Mouse (Mus musculus): Measurements from ENCODE around the gene Palm3. TPM values are rescaled to one million over a fixed set of nuclear protein-coding genes. Genes with fewer than 3 reads are reported as not detected.

The Palm3 gene
- polyA plus RNA-seq, 1 experiment from 2014 or later: 1.2 TPM

MicroRNA genes within 50 kb of the gene (microRNA counts, 519-probe panel; counts per million panel counts)
- not detected for microRNA mmu-miR-1199

Small RNA genes lying within 50 kb of the gene (microRNA-seq; reads per million reads assigned to microRNA genes)
- not detected for gene Mir1199 (ENCODE audit: borderline number of aligned reads)
- 3.2 reads per million for gene Mir8111 (ENCODE audit: borderline number of aligned reads)

Other genes starting within 250 kb of the Palm3 start
- gene Adgrl1, start 121.4 kb upstream of the Palm3 start, polyA plus RNA-seq (2014; fragmentation: Nextera tagmentation; extraction: Ambion mirVana): 7.4 and 10.3 TPM in 2 replicates
- 0.25 and 0.37 TPM in 2 replicates for gene Gm10644, start 66.3 kb upstream of the Palm3 start, polyA plus RNA-seq (2014; fragmentation: Nextera tagmentation; extraction: Ambion mirVana)
- 109 and 123 TPM in 2 replicates for gene Asf1b, start 66.0 kb upstream of the Palm3 start, polyA plus RNA-seq (2014; fragmentation: Nextera tagmentation; extraction: Ambion mirVana)
- gene Prkaca, start 48.5 kb upstream of the Palm3 start, polyA plus RNA-seq (2014; fragmentation: Nextera tagmentation; extraction: Ambion mirVana): 96.9 and 99.2 TPM in 2 replicates
- 13.4 and 17.6 TPM in 2 replicates for gene Samd1, start 23.8 kb upstream of the Palm3 start, polyA plus RNA-seq (2014; fragmentation: Nextera tagmentation; extraction: Ambion mirVana)
- 0.29 and 1.5 TPM in 2 replicates for gene 1700067K01Rik, start 20.0 kb upstream of the Palm3 start, polyA plus RNA-seq (2014; fragmentation: Nextera tagmentation; extraction: Ambion mirVana)
- gene 2210011C24Rik, start 9.3 kb upstream of the Palm3 start, polyA plus RNA-seq (2014; fragmentation: Nextera tagmentation; extraction: Ambion mirVana): not detected in 2 replicates
- gene Il27ra, start 21.1 kb downstream of the Palm3 start, polyA plus RNA-seq (2014; fragmentation: Nextera tagmentation; extraction: Ambion mirVana): 1.8 and 3.1 TPM in 2 replicates
- gene Rln3, start 23.5 kb downstream of the Palm3 start, polyA plus RNA-seq (2014; fragmentation: Nextera tagmentation; extraction: Ambion mirVana): 0.42 TPM in 1 of 2 replicates, not detected in the other
- gene Gm10643, start 43.7 kb downstream of the Palm3 start, polyA plus RNA-seq (2014; fragmentation: Nextera tagmentation; extraction: Ambion mirVana): 0.52 and 0.86 TPM in 2 replicates
- gene Rfx1, start 45.4 kb downstream of the Palm3 start, polyA plus RNA-seq (2014; fragmentation: Nextera tagmentation; extraction: Ambion mirVana): 8.4 and 9.5 TPM in 2 replicates
- gene Dcaf15, start 83.3 kb downstream of the Palm3 start, polyA plus RNA-seq (2014; fragmentation: Nextera tagmentation; extraction: Ambion mirVana): 5.9 and 10.0 TPM in 2 replicates
- 0.12 and 0.26 TPM in 2 replicates for gene Podnl1, start 104.5 kb downstream of the Palm3 start, polyA plus RNA-seq (2014; fragmentation: Nextera tagmentation; extraction: Ambion mirVana)
- 13.7 and 14.1 TPM in 2 replicates for gene Cc2d1a, start 126.5 kb downstream of the Palm3 start, polyA plus RNA-seq (2014; fragmentation: Nextera tagmentation; extraction: Ambion mirVana)
- 0.36 and 0.47 TPM in 2 replicates for gene 4930432K21Rik, start 126.6 kb downstream of the Palm3 start, polyA plus RNA-seq (2014; fragmentation: Nextera tagmentation; extraction: Ambion mirVana)
- gene Nanos3, start 163.7 kb downstream of the Palm3 start, polyA plus RNA-seq (2014; fragmentation: Nextera tagmentation; extraction: Ambion mirVana): 1.2 and 1.8 TPM in 2 replicates
- gene Zswim4, start 215.6 kb downstream of the Palm3 start, polyA plus RNA-seq (2014; fragmentation: Nextera tagmentation; extraction: Ambion mirVana): 7.9 and 9.1 TPM in 2 replicates
- gene D8Ertd738e, start 228.2 kb downstream of the Palm3 start, polyA plus RNA-seq (2014; fragmentation: Nextera tagmentation; extraction: Ambion mirVana): 323 and 339 TPM in 2 replicates
- 92.2 and 95.9 TPM in 2 replicates for gene Mri1, start 235.9 kb downstream of the Palm3 start, polyA plus RNA-seq (2014; fragmentation: Nextera tagmentation; extraction: Ambion mirVana)
- 16.0 and 20.1 TPM in 2 replicates for gene Ccdc130, start 248.9 kb downstream of the Palm3 start, polyA plus RNA-seq (2014; fragmentation: Nextera tagmentation; extraction: Ambion mirVana)

Data from liver, embryonic 11.5 days (tissue).